Mouse (Mus musculus) retina, adult 2 months (tissue): Measurements from ENCODE around the gene Map3k19.

Source experiments
- DNase-seq: peaks from one replicate; pipeline ENCODE4 v3.0.0-alpha.2; 2012; ENCODE audit warnings: low read depth, low spot score

The Map3k19 gene

GRCm38 (mm10) chr1:127854486-127855222 is at the start of gene Map3k19:
Gene Map3k19, minus strand, starts transcription at chr1:127855031.
- DNase-seq, result no peak

- no peak for DNase-seq
Measured at GRCm38 (mm10) chr1:127899401-127899800, 44.6 kb upstream of the Map3k19 start.

- DNase-seq, result no peak
Measured at GRCm38 (mm10) chr1:127869276-127869675, 14.4 kb upstream of the Map3k19 start.

GRCm38 (mm10) chr1:127868300-127869261 is 13.8 kb upstream of the Map3k19 start, which contains the start of gene Rab3gap1:
Gene Rab3gap1, plus strand, starts transcription at chr1:127868773.
- peak; percentile 78 for DNase-seq

- no peak for DNase-seq
Measured at GRCm38 (mm10) chr1:127863806-127864205, 9.0 kb upstream of the Map3k19 start.

GRCm38 (mm10) chr1:127861900-127862299 is 7.1 kb upstream of the Map3k19 start:
- no peak for DNase-seq

GRCm38 (mm10) chr1:127860492-127860891 is 5.7 kb upstream of the Map3k19 start:
- no peak for DNase-seq

- no peak for DNase-seq
Measured at GRCm38 (mm10) chr1:127859799-127860400, 5.1 kb upstream of the Map3k19 start.

GRCm38 (mm10) chr1:127858945-127859648 is 4.3 kb upstream of the Map3k19 start:
- no peak for DNase-seq

- DNase-seq, result no peak
Measured at GRCm38 (mm10) chr1:127850075-127850610, 4.7 kb downstream of the Map3k19 start.

- DNase-seq, result no peak
Measured at GRCm38 (mm10) chr1:127845472-127845871, 9.4 kb downstream of the Map3k19 start.

GRCm38 (mm10) chr1:127838602-127839001 is 16.2 kb downstream of the Map3k19 start:
- DNase-seq, result no peak

GRCm38 (mm10) chr1:127836619-127837018 is 18.2 kb downstream of the Map3k19 start:
- no peak for DNase-seq

- DNase-seq, result no peak
Measured at GRCm38 (mm10) chr1:127834202-127834601, 20.6 kb downstream of the Map3k19 start.

GRCm38 (mm10) chr1:127833714-127834113 is 21.1 kb downstream of the Map3k19 start:
- DNase-seq, result no peak

GRCm38 (mm10) chr1:127830215-127830921 is 24.5 kb downstream of the Map3k19 start:
- no peak for DNase-seq

GRCm38 (mm10) chr1:127827325-127827724 is 27.5 kb downstream of the Map3k19 start:
- DNase-seq, result peak; percentile 43

GRCm38 (mm10) chr1:127816381-127816780 is 38.5 kb downstream of the Map3k19 start:
- no peak for DNase-seq

GRCm38 (mm10) chr1:127812929-127813328 is 41.9 kb downstream of the Map3k19 start:
- DNase-seq, result no peak

- DNase-seq, result no peak
Measured at GRCm38 (mm10) chr1:127808671-127809070, 46.2 kb downstream of the Map3k19 start.
